Mouse (Mus musculus): ENCODE data around the gene Spata21. TPM values are rescaled to one million over a fixed set of nuclear protein-coding genes. Genes with fewer than 3 reads are reported as not detected.

Gene Spata21
- total RNA-seq, 2 experiments from 2014 or later, result not detected

- no peak for DNase-seq
Observed at GRCm38 (mm10) chr4:141076761-141077506, 11.2 kb upstream of the Spata21 start.

GRCm38 (mm10) chr4:141077681-141078509 lies 10.2 kb upstream of the Spata21 start, which contains the start of gene Necap2:
TSS of gene Necap2 (minus strand) at chr4:141078357.
- peak; percentile 97 for DNase-seq

GRCm38 (mm10) chr4:141078510-141079137 lies 9.5 kb upstream of the Spata21 start:
- no peak for DNase-seq

- DNase-seq, result no peak
Observed at GRCm38 (mm10) chr4:141086862-141087261, 1.3 kb upstream of the Spata21 start.

- DNase-seq, result no peak
Observed at GRCm38 (mm10) chr4:141088714-141089113, 581 bp downstream of the Spata21 start.

- DNase-seq, result no peak
Observed at GRCm38 (mm10) chr4:141095016-141095415, 6.9 kb downstream of the Spata21 start.

GRCm38 (mm10) chr4:141096710-141097109 lies 8.6 kb downstream of the Spata21 start:
- no peak for DNase-seq

GRCm38 (mm10) chr4:141098935-141099334 lies 10.8 kb downstream of the Spata21 start:
- no peak for DNase-seq

- no peak for DNase-seq
Observed at GRCm38 (mm10) chr4:141099956-141100355, 11.8 kb downstream of the Spata21 start.

- no peak for DNase-seq
Observed at GRCm38 (mm10) chr4:141101291-141101690, 13.2 kb downstream of the Spata21 start.

- peak; percentile 44 for DNase-seq
Observed at GRCm38 (mm10) chr4:141101855-141102254, 13.7 kb downstream of the Spata21 start.

- no peak for DNase-seq
Observed at GRCm38 (mm10) chr4:141106526-141107183, 18.5 kb downstream of the Spata21 start.

- peak; percentile 40 for DNase-seq
Observed at GRCm38 (mm10) chr4:141108196-141108732, 20.1 kb downstream of the Spata21 start.

GRCm38 (mm10) chr4:141113831-141114230 lies 25.7 kb downstream of the Spata21 start:
- no peak for DNase-seq

GRCm38 (mm10) chr4:141114521-141114981 lies 26.4 kb downstream of the Spata21 start:
- DNase-seq, result peak; percentile 40

- DNase-seq, result no peak
Observed at GRCm38 (mm10) chr4:141115398-141115797, 27.3 kb downstream of the Spata21 start.

GRCm38 (mm10) chr4:141118691-141119090 lies 30.6 kb downstream of the Spata21 start:
- DNase-seq, result no peak

- peak; percentile 73 for DNase-seq
Observed at GRCm38 (mm10) chr4:141120700-141121099, 32.6 kb downstream of the Spata21 start.

GRCm38 (mm10) chr4:141122663-141123062 lies 34.5 kb downstream of the Spata21 start:
- no peak for DNase-seq

- DNase-seq, result no peak
Observed at GRCm38 (mm10) chr4:141123065-141123464, 34.9 kb downstream of the Spata21 start.

- DNase-seq, result no peak
Observed at GRCm38 (mm10) chr4:141129190-141129710, 41.1 kb downstream of the Spata21 start.
